Mouse (Mus musculus) layer of hippocampus, adult 11-12 months (tissue): ENCODE data around the gene Anln.
A peak's percentile ranks its signal among the peaks of the same experiment; 100 is the strongest.
"Not testable (repeated sequence)": the region's sequence is repeated elsewhere in the genome, so short reads cannot be mapped to it uniquely, and the experiment has no call there.

Experiments
- DNase-seq: peaks from one replicate; pipeline ENCODE4 v3.0.0; 2022; ENCODE audit warnings: low spot score

Gene Anln

DNA sequence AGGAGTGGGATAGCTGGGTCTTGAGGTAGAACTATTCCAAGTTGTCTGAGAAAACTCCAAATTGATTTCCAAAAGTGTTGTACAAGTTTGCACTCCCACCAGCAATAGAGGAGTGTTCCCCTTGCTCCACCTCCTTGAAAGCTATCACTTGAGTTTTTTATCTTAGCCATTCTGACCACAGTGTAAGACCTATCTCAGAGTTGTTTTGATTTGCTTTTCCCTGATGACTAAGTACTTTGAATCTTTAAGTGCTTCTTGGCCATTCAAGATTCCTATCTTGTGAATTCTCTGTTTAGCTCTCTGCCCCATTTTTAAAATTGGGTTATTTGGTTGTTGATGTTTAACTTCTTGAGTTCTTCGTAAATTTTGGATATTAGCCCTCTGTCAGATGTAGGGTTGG lies 69.9 kb downstream of the Anln start:
- no peak for DNase-seq

DNA sequence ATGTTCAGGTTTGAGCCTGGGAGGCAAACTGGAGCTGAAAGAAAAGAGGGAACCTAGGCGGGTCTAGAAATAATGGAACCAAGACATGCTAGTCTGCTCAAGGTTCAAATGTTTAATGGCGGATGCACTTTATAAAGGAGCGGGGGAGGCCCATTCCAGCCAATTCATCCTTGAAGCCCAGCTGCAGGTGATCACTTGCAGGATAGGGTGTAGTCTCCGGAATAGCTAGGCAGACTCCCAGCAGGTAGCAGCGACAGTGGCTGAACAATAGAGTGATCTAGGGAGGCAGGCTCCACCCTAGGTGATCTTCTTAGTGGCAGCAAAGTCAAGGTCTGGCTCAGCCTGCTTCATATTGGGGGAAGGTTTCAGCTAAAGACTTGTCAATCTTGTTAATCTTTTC lies 72.9 kb downstream of the Anln start:
- not testable (repeated sequence) for DNase-seq

DNA sequence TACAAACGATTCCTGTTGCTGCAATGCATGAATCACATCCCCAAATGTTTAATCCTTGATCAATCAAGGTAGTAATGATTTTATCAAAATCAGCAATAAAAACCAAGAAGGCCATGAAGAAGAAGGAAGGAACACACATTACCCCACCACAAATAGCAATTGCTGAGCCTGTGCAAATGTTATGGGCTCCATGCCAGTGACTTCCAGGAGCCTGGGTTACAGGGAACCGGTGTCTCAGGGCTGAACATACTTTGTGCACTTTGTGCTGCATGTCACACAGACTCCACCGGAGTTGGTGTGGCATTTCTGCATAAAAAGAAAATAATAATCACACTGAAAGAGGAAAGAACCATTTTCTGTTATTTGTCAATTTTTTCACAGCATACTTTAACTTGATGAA lies 74.9 kb downstream of the Anln start:
- no peak for DNase-seq

DNA sequence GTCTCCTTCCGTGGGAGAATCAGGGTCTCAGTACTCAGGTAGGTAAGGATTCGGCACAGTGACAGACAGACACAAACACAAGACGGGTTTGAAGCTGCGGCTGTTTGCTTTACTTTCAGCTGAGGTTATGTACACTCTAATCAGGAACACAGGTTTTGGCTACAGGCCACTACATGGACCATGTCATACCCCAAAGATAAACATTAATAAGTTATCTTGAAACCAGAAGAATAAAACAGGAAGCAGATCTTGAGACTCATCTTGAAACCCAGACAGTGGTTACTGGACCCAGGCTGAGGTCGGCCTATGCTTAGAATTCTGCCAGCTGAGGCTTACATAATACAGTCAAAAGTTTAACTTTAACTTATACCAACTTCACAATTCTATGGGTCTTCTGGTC lies 75.8 kb downstream of the Anln start:
- DNase-seq: no peak

DNA sequence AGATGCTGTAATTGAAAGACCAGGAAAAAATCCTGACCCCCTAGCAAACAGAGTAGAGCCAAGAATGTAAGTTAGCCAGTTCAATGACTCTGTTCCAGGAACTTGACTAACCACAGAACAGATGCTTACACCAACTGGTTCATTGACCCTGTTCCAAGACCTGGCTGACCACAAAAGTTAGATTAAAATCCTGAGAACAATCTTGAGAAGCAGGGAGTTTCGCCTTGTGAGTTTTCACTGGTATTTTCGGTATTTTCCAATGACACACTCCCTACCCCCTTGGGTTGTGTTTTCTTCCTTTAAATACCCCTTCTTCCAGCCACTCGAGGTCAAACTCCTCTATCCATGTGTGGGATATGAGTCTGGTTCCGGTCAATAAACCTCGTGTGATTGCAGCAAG lies 79.3 kb downstream of the Anln start:
- no peak for DNase-seq

DNA sequence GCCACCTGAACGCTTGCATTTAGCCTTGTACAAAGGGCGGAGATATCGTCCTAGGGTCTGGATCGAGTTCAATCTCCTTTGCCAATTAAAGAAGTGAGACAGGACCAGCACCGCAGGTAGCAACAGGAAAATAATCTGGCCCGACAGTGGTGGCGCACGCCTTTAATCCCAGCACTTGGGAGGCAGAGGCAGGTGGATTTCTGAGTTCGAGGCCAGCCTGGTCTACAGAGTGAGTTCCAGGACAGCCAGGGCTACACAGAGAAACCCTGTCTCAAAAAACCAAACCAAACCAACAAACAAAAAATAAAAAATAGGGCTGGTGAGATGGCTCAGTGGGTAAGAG lies 81.1 kb downstream of the Anln start:
- DNase-seq: not testable (repeated sequence)

DNA sequence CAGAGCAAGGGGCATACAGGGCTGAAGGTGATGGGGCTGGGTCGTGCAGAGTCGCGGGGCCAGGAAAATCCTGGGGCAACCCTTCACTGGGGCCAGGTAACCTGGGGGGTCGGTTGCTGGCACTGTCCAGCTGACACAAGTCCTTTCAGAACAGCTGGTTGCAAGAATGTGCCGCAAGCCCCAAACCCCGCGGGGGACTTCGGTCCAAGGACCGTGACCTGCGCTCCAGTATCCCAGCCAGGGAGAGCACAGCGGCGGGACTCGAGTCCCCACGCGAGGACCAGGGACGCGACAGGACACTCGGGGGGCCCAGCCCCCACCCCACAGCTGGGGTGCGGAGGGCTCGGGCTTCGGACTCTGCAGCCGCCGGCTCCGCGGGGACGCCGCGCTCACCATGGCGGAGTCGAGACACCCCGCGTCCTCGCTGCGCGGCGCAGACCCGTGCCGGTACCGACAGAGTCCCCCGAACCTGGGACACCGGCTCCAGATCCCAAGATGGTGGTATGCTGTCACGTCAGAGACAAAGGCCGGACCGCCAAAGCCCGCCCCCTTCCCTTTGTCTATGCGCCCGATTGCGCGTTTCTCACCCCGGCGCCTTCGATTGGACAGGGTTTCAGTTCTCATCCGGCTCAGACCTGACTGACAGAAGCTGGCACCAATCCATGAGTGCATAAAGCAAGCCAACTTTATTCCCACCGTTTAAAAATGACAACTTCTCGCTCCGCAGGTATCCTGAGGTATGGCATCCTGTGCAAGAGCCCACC lies 81.7 kb downstream of the Anln start, which contains the start of gene Zfp810:
TSS of gene Zfp810 (minus strand) at position 493 of the 764 bp plus-strand sequence.
- peak; percentile 94 for DNase-seq

DNA sequence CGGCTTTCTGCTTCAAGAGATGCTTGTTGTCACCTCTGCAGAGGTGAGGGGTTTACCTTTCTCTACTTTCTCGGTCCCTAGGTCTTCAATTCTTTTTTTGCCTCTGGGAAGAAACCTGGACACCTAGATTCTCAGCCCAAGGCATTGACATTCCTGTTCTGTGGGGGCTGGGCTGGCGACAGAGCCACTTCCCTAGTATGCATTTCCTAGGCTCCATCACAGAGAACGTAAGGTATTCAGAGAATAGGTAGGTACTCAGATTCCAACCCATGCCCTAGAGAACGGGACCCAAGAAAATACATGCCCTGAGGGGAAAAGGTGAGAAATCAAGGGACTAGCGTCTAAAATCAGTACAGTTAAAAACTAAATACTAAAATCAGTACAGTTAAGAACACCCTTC lies 82.3 kb downstream of the Anln start:
- DNase-seq: no peak

DNA sequence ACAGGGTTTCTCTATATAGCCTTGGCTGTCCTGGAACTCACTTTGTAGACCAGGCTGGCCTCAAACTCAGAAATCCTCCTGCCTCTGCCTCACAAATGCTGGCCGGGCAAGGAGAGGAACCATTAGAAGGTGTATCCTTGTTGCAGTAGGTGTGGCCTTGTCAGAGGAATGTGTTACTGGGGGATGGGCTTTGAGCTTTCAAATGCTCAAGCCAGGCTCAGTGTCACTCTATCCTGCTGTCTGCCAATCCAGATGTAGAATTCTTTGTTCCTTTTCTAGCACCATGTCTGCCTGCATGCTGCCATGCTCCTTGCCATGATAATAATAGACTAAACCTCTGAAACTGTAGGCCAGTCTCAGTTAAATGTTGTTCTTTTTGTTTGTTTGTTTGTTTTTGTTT lies 86.8 kb downstream of the Anln start:
- DNase-seq: no peak
